Mouse (Mus musculus) cerebellum, adult 2 months (tissue): ENCODE measurements around the gene Evl.

Source experiments
- CTCF ChIP-seq: fragments of 200-500 bp; IDR thresholded peaks from 2 replicates; pipeline ENCODE4 v1.5.1; 2011; ENCODE audit warnings: low read depth, mild to moderate bottlenecking, control low read depth, low read length, moderate library complexity, borderline replicate concordance; ENCODE audit not compliant: insufficient read depth
- POLR2A ChIP-seq: fragments of 200-500 bp; IDR thresholded peaks from 2 replicates; pipeline ENCODE4 v1.6.1; 2011; ENCODE audit warnings: low read length, control low read depth, borderline replicate concordance; ENCODE audit not compliant: insufficient read depth

- TF ChIP-seq POLR2A (no peak), CTCF (no peak)
Observed at GRCm38 (mm10) chr12:108651053-108651660, 96.6 kb downstream of the Evl start.
